Mouse (Mus musculus) embryo, embryonic 10 days (tissue): ENCODE data around the gene Arl1.
A peak's percentile ranks its signal among the peaks of the same experiment; 100 is the strongest.
"Not testable (repeated sequence)": the region's sequence is repeated elsewhere in the genome, so short reads cannot be mapped to it uniquely, and the experiment has no call there.

Experiments
- DNase-seq: peaks from one replicate; pipeline ENCODE4 v3.0.0-alpha.2; 2015; ENCODE audit warnings: low spot score

Gene Arl1

GRCm38 (mm10) chr10:88730571-88731495 is at the start of gene Arl1:
Gene Arl1 (plus strand): TSS chr10:88730858.
- DNase-seq = peak; percentile 94

DNA sequence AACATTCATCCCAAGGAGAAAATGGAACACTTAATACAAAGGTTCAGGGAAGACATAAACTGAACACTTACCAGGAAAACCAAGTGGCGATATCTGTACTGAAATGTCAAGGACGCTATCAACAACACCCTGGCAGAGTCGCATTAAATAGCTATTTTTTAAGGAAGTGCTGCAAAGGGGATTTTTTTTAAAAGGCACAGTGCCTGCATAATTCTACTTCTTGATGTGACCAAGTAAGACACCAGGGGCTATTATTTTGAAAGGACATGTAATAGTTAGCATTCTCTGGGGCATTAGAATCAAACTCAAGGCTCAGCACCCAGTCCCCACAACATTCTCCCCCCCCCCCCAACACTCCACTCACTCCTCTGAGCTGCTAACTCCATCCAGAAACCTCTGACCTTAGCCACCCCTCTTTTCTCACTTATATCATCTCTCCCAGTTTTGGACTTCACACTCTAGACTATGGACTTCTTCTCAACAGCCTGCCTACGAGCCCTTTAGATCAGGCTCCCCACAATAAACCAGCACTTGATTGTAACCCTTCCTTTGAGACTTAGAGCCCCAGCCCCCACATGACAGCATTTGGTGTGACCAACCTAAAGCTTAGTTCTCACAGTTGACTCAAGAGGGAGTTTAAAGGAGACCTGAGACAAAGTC is 47.6 kb upstream of the Arl1 start:
- no peak for DNase-seq

- no peak for DNase-seq
These were observed 45.7 kb upstream of the Arl1 start, which contains the start of gene Spic for GRCm38 (mm10) chr10:88684925-88685324. Gene Spic (minus strand): TSS chr10:88685015.

- no peak for DNase-seq
These were observed 29.7 kb upstream of the Arl1 start for GRCm38 (mm10) chr10:88700938-88701337.

GRCm38 (mm10) chr10:88708671-88709523 is 21.8 kb upstream of the Arl1 start:
- DNase-seq = peak; percentile 22

DNA sequence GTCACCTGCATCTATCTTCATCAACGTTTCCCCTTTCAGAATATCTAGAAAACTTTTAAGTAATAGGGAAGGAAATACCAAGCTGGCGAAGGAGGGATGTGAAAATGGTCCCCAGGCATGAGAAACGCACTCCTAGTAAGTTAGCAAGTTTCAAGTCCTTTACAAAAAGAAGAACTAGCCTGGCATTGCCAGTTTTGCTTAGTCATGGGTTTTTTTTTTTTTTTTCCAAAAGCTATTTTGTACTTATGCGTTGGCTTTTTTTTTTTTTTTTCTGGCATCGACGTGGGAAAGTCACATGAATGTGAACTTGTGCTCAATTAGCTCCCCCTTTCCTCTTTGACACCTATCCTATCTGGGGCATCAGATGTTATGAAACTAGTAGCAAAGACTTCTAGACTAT is 18.3 kb upstream of the Arl1 start:
- no peak for DNase-seq

GRCm38 (mm10) chr10:88714744-88715143 is 15.9 kb upstream of the Arl1 start:
- no peak for DNase-seq

DNA sequence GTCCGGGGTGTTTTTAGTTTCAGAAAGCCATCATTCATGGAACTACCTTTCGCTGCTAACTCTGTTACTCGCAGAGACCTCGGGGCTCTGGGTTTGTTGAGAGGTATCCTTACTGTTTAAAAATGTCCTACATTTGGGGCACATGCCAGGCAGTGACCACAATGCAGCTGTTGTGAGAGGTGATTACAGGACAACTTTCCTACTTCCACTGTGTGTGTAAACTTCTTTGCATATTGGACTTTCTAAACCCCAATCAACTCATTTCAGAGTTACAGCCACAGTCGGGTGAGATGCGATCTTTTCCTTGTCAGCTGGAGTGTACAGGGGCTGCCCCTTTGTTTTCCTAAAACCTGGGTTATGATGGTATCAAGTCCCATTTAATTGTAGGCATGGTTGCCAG is 15.0 kb upstream of the Arl1 start:
- no peak for DNase-seq

DNA sequence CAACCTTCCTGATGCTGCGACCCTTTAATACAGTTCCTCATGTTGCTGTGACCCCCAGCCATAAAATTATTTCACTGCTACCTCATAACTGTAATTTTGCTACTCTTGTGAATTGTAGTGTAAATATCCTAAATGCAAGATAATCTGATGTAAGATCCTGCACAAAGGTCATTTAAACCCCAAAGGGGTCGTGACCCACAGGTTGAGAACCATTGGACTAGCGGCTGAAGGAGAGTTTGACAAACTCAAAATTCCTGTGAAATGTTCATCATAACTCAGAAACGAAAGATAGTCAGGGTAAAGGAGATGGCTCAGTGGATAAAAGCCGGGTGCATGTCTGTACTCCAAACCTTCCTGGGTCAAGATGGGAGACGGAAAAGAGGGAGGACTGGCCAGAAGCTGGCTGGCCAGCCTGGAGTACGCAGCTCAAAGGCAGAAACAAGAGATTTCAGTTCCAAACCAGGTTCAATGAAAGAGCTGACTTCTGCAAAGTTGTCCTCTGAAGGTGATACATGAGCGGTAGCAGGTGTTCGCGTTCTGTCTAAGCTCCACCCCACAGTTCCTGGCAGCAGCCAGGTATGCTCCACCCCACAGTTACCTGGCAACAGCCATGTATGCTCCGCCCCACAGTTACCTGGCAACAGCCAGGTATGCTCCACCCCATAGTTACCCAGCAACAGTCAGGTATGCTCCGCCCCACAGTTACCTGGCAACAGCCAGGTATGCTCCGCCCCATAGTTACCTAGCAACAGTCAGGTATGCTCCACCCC is 13.5 kb upstream of the Arl1 start:
- no peak for DNase-seq

- DNase-seq = no peak
These were observed 13.0 kb upstream of the Arl1 start for GRCm38 (mm10) chr10:88717756-88718025.

DNA sequence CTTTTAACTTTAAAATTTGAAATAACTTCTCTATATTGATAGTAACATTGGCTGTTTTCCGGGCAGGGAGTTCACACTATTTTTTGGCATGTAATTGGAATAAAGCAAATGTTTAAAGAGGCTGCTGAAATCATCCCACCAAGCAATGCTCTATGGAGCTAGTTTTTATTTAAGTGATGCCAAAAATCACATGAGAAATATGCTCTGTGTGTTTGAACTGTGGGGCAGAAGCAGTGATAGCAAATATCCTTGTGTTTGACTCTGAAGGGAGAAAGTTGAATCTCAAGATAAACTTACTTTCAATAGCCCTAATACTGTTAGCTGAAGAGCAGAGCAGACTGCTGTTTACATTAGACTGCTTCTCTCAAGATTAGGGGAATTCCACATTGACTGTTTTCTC is 11.0 kb upstream of the Arl1 start:
- no peak for DNase-seq

- peak; percentile 64 for DNase-seq
These were observed 5.3 kb upstream of the Arl1 start for GRCm38 (mm10) chr10:88725343-88725742.

- DNase-seq = peak; percentile 65
These were observed 3.5 kb upstream of the Arl1 start for GRCm38 (mm10) chr10:88727128-88727527.

DNA sequence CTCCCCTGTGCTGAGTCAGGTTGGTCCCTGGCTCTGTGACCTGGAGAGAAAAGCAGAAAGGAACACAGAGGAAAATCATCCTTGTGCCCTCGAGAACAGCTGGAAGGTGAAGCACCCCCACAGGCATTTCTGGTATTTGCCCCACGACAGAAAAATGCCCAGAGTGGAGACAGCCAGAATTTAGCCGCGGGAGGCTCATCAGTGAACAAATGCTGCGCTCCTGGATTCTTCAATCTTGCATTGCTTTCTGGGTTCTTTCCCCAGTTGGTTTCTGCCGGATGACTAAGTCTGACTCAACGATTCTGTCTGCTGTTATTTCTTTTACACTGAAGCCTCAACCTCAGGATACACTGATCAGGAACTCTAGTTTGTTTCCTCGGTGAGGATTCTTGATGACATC is 2.5 kb upstream of the Arl1 start:
- no peak for DNase-seq

DNA sequence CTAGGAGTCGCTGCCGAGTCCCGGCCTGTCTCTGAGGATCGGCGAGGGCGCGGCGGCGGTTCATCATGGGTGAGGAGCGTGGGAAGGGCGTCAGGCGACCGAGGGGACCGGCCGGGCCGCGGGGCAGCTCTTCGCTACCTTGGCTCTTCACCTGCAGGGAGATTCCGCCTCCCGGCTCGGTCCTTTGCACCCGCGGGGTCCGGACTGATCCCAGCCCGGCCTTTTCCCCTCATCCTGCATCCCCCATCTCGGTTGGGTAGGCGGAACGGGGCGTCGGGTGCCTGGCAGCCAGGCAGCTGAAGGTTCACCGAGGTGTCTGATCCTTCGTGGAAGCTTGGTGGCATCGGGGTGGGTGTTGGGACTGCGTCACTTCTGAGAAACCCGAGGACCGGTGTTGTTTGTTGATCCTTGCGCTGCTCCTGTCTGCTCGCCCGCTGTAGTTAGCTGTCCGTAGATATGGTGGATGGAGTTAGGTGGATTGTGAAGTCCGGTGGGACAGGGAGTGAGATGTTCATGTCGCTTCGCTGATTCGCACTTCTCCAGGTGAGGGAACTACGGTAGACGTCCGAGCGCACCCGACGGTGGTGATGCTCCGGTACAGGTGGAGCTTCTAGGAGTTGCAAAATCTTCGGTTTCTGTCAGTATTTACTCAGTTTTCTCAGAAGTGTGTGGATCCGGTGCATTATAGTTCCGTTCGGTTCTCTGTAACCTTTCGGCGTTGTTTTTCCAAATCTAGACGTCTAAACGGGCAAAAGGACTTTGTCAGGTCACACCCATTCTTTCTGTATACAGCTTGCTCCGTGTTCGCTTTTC is 1.0 kb downstream of the Arl1 start:
- DNase-seq = peak; percentile 40

DNA sequence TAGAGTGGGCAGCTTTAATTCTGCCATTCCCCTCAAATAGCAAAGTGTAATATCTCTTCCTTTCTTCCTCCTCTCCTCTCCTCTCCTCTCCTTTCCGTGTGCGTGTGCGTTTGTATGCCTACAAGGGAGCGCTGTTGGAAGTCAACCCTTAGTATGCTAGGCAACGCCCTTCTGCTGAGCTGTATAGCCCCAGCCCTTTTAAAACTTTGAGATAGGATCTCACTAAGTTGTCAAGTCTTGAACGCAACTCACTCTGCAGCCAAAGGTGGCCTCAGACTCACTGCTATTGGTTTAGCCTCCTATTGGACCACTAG is 1.6 kb downstream of the Arl1 start:
- no peak for DNase-seq

GRCm38 (mm10) chr10:88739074-88739473 is 8.4 kb downstream of the Arl1 start:
- DNase-seq = not testable (repeated sequence)

DNA sequence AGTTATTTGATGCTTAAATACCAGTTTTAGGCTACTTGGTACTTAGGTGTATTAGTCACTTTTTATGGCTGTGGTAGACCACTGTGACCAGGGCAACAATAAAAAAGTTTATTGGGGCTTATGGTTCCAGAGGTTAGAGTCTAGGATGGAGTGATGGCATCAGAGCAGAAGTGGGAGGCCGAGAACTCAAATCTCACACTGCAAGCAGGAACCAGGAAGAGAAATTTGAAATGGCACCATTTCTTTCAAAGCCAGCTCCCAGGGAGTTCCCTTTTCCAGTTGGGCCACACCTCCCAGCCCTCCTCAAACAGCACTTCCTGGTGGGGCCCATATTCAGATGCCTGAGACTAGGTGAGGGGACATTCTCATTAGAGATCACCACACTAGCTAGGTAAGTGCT is 9.2 kb downstream of the Arl1 start:
- no peak for DNase-seq

DNA sequence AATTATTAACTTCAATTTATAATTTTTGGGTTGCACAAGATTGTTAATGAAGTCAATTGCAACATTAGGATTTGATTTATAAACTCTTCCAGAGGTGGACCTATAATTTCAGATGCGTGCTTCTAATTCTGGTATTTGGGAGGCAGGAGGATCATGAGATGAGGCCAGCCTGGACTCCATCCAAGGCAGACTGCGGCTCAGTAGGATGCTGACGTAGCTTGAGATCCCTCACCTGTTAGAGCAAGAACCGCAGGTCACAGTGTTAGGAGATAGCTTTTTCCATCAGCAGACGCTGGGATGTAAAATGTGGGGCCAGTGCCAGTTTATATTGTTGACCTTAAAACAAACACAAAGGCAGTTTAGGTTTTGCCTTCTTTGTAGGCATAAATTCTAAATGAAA is 10.1 kb downstream of the Arl1 start:
- DNase-seq = no peak

- no peak for DNase-seq
These were observed 10.8 kb downstream of the Arl1 start for GRCm38 (mm10) chr10:88741426-88741825.

DNA sequence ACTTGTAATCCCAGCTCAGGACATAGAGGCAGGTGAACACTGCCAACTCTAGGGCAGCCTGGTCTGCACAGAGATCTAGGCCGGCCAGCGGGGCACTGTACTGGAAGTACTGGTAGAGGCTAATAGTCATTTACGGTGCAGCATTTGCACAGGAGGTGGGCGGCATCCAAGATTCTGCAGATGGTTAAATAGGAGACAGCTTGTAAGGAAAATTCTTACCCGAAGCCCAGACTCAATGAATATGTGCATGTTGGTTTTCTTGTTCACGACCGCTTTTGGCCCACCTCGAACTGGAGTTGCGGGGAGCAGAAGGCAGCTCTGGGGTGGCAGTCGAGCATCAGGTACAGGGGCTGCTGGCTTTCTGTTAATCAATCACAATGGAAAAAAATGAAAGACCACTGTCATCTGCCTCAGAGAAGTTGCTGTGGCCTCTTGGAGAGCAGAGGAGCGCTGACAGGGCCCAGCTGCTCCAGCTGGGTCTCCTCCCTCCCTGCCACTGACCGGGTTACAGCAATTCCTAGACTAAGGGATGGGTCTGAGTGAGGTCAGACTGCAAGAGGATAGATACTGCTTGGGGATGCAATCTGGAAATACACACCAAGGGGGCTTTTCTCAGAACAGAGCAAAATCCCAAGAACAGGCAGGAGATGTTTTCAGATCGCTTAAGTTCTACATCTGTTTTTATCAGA is 31.0 kb downstream of the Arl1 start:
- DNase-seq = no peak
